Mouse (Mus musculus) cortical plate, adult 2 months (tissue): ENCODE results near the gene Tmem268.

ENCODE experiments used
- CTCF ChIP-seq: fragments of 200-500 bp; IDR thresholded peaks from 2 replicates; pipeline ENCODE4 v1.5.1; 2011; ENCODE audit warnings: mild to moderate bottlenecking, control low read depth, low read length; ENCODE audit not compliant: insufficient read depth; ENCODE audit errors: extremely low read depth
- POLR2A ChIP-seq: fragments of 200-500 bp; IDR thresholded peaks from 2 replicates; pipeline ENCODE4 v1.6.1; 2011; ENCODE audit warnings: mild to moderate bottlenecking, low read length, control low read depth; ENCODE audit not compliant: insufficient read depth; ENCODE audit errors: extremely low read depth

DNA sequence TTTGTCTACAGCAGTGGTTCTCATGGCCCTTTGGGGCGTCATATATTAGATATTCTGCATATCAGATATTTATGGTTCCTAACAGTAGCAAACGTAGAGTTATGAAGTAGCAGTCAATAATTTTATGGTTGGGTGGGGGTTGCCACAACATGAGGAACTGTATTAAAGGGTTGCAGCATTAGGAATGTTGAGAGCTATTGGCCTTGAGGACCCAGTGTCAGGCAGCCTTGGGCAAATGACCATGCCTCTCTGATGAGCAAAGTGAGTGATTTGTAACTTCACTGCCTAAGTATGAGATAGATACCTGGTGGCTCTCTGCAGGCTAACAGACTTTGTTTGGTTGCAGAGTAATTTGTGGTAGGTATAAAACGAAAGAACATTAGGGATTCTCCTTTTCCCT, 7.7 kb upstream of the Tmem268 start:
- TF ChIP-seq CTCF, result no peak
- TF ChIP-seq POLR2A, result no peak
